Mouse (Mus musculus): ENCODE data around the gene Rhoj.

- TF ChIP-seq CTCF (IDR thresholded peaks at IDR 0.05) (no peak), POLR2A (IDR thresholded peaks at IDR 0.05; ENCODE audit: insufficient read depth, low read depth, low read length) (no peak), EP300 (IDR thresholded peaks at IDR 0.05; ENCODE audit: insufficient read depth, low read depth, low read length) (no peak)
Observed at GRCm38 (mm10) chr12:75428719-75429118, 120.6 kb downstream of the Rhoj start.

Data from heart, adult 2 months (tissue).